Mouse (Mus musculus) frontal cortex, postnatal 25 days (tissue): Measurements from ENCODE around the gene Hdhd5.

Source experiments
- DNase-seq, 2 experiments: peaks; one replicate each; pipeline ENCODE4 v3.0.0; 2022; ENCODE audit warnings: low spot score in 2 of 2

Hdhd5 gene

GRCm38 (mm10) chr6:120532594-120532993 is 1.5 kb upstream of the Hdhd5 start:
- DNase-seq, result no peak

DNA sequence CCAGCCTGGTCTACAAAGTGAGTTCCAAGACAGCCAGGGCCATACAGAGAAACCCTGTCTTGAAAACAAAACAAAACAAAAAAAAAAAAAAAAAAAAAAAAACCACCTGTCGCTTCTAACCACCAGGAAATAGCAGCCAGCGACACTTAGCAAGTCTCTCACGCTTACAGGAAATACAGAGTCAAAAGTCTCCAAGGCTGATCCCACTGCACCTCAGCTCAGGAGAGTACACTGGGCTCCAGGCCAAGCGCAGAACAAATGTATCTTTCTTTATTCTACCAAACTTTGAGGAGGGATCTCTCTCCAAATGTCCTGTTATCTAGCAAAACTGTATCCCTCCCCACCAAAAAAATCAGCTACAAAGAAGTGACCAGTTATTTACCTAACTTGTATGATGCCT is 2.0 kb downstream of the Hdhd5 start:
- no peak for DNase-seq

DNA sequence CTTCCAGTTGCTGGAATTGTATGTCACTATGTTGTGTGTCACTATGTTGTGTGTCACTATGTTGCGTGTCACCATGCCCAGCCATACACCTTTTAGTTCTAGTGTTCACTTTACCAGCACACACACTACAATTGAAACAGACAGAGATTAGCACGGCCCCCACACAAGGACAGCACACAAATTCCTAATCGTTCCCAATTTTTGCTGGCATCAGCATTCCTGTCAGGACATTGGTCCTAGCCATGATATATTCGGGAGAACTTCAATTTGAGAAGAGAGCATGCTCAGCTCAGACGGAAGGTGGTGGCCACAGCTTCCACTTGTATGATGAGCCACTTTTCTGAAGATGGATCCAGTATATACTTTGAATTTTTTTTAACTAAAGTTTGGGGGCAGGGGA is 6.3 kb downstream of the Hdhd5 start:
- DNase-seq, result no peak

GRCm38 (mm10) chr6:120519647-120520046 is 11.5 kb downstream of the Hdhd5 start:
- DNase-seq, result no peak

DNA sequence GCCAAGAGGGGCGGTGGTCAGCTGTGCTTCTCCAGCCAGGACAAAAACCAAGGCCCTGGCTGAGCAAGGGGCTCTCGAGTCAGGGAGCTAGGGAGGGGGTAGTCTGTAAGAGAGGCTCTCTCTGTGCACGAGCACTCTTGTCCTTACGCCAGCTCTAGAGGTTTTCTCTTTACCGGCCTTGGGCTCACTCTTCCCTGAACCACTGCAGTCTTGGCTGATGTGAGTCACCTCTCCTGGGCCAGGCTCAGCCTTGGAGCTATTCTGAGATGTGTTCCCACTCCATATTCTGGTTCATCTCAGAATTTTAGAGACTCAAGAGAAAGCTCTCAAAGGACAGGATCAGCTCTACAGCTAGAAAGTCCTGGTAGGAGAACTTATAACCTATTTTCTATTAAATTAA is 13.8 kb downstream of the Hdhd5 start:
- DNase-seq, result no peak

- DNase-seq, result no peak
Observed at GRCm38 (mm10) chr6:120516879-120517278, 14.2 kb downstream of the Hdhd5 start.

GRCm38 (mm10) chr6:120516422-120516821 is 14.7 kb downstream of the Hdhd5 start:
- no peak for DNase-seq

- DNase-seq, result no peak
Observed at GRCm38 (mm10) chr6:120511212-120511611, 19.9 kb downstream of the Hdhd5 start.

- DNase-seq, result peak; percentile 49 to 56
Observed at GRCm38 (mm10) chr6:120510425-120510824, 20.7 kb downstream of the Hdhd5 start.

DNA sequence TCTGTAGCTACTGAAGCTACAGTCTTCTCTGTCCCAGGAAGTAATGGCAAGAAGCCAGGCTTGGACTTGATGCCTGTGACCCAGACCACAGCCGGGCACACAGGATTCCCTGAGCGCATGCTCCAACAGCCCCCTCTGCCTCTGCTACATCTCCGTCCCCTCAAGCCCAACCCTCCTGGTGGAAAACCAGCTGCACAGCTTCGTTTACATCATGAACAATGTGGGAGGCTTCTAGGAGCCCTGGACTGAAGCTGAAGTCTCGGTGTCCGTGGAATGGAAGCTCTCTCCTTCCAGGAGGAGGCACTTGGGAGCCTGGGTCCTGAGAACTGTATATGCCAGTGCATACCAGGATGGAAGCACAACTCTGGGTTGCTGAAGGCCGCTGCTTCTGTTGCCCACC is 21.1 kb downstream of the Hdhd5 start:
- no peak for DNase-seq

- DNase-seq, result no peak
Observed at GRCm38 (mm10) chr6:120508645-120509044, 22.5 kb downstream of the Hdhd5 start.

DNA sequence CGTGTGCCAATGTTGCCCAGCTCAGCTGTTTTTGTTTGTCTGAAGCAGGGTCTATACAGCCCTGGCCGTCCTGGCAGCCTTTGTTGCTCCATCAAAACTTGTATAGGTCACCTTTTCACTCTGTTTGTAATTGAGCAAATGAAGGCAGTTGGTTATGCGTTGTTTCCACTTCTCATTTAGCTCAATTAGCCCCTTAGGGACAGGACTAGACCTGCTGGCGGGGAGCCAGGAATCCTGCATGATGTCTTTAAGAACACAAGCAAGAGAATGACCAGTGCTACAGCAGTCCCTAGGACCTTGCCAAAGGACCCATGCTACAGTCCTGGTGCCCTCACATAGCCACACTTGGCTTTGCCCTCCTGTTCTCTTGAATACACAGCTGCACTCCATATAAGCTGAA is 25.6 kb downstream of the Hdhd5 start:
- no peak for DNase-seq

DNA sequence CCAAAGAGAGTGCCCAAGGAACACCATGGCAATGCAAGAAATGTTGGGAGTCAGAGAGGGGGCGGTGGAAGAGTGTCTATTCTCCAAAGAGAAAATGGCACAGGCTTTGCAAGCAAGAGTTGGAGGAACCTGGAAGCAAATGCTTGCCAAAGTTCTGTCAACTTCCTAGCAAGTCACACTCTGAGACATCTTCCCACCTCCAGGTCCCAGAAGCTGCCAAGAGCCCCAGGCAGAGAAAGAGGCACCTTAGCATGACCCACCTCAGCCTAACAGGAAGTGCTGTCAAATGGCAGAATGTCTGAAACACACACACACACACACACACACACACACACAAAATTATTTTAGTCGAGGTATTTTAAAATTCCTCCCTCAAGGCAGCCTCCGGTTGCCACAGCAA is 27.1 kb downstream of the Hdhd5 start:
- DNase-seq, result peak in 1 of 2 experiments; percentile 51

- DNase-seq, result no peak
Observed at GRCm38 (mm10) chr6:120496544-120496943, 34.6 kb downstream of the Hdhd5 start.

DNA sequence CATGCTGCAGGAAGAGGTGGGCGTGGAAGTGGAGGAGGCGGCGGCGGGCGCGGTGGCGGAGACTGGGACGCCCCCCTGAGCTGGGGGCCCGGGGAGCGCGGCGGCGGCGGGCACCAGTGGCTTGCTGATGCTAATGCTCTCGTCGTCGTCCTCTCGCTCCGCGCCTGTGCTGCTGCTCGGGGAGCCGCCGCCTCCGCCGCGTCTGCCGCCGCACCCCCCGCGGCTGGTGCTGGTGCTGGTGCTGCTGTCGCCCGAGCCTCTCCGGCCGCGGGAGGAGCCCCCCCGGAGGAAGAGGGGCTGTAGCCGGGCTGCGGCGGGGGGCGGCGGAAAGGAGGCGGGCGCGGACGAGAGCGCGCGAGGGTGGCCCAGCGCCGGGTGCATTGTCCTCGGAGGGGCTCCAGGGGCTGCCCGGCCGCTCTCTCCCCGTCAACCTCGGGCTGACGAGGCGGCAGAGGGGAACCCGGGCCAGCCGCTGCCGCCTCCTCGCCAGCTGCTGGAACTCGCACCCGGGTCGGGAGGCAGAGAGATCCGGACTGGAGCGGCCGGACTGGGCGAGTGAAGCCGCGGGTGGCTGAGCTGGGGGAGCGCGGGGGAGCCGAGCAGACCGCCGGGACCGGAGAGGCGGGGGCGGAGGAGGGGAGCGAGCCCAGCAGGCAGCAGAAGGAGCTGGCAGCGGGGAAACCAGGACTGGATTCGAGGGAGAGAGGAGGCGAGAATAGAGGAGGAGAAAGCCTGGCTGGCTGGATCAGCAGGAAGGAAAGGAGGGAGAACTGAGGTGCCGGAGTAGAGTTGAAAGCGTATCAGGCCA is 37.5 kb downstream of the Hdhd5 start, which contains the start of gene Tmem121b:
Tmem121b (minus strand) TSS at position 434 of the 808 bp plus-strand sequence.
- peak; percentile 68 to 86 for DNase-seq

DNA sequence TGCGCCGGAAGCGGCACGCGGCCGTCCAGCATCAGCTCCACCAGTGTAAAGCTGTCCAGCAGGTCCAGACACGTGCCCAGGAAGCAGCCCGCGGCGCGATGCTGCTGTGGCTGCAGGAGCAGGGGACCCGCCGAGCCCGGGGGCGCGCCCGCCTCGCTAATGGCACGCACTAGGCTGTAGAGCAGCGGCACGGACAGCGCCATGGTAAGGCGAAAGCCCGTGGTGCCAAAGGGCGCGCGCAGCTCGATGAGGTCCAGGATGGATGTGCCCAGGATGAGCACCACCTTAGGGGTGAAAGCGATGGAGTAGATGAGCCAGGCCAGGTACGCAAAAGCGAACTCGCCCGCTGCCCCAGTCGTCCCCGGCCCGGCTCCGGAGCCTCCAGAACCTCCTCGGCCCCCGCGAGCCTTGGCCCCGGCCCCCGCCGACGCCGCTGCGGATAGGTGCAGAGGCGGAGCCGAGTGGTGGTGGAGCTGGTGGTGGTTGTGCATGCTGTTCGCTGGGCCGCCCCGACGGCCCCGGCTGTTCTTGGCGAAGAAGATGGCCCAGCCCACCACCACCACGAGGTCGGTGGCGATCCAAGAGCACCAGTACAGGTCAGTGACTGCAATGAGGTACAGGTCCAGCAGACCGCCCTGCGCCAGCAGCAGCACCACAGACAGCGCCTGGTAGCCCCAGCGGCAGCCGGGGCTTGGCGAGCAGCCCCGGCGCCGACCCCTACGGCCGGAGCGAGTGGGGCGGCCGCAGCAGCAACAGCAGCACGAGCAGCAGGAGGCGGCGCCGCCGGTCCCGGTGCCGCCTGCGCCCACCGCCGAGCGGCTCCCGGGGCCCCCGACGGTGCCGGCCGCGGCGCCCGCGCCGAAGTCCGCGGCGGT is 38.4 kb downstream of the Hdhd5 start:
- DNase-seq, result no peak

DNA sequence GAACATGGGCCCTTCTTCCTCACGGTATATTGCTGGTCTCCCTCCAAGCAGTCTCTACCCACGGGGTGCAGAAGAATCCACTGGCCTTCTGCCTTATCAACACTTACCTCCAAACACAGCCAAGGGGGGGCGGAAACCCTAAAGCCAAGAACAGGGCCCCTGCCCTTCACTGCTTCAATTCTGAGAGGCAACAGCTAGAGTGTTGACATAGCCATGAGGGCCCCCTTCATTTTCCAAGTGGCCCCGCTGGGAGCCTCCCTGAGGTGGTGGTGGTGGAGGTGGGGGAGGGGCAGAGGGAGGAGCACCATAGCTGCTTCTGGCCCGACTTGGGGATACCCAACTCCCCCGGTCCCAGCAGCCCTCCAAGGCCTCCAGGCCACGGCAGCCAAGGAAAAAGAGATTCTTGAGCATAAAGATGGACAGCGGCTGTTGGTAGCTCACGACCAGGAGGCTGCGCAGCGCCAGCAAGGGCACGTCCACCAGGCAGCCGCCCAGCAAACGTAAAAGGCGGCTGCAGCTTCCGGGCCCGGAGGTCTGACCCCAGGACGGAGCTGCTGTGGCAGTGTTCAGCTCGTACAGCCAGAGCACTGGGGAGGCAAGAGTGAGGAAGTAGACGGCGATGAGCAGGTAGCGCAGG is 39.1 kb downstream of the Hdhd5 start:
- DNase-seq, result no peak

DNA sequence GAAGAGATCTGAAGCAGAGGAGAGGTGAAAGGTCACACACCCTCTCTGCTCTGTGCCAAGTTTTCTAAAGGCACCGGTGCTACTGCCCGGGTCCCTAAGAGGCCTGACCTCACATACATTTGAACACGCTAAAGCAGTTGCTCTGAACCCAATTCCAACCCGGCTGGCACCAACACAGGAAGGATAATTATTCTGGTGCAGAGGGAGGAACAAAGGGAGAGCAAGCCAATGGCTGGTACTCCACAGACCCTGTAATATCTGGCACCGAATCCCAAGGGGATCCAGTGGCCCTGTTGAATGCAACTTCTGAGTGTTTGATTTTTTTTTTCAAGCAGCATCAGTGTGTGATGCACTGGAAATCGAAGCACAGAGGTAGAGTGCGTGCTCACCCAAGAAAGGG is 40.1 kb downstream of the Hdhd5 start:
- no peak for DNase-seq

- no peak for DNase-seq
Observed at GRCm38 (mm10) chr6:120489461-120489860, 41.7 kb downstream of the Hdhd5 start.

GRCm38 (mm10) chr6:120488647-120489046 is 42.5 kb downstream of the Hdhd5 start:
- no peak for DNase-seq

DNA sequence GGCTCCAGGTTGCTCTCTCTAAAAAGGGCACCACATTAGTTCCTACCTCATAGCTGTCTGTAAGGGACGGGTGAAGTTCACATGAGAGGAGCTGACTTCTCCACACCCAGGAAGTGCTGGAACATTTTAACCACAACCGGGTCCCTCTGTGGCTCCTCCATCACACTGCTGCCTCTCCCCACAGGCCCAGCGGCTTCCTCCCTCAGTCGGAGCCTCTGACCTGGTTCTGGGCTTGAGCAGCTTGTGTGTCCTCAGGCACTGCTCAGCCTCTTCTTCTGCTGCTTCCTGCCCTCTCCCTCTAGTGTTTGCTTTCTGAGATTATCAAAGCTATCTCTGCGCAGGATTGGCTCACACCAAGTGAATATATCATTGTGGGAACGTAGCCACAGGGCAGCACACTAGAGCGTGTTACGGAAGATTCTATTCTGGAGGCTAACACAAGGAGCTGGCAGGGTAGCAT is 45.0 kb downstream of the Hdhd5 start:
- DNase-seq, result no peak

DNA sequence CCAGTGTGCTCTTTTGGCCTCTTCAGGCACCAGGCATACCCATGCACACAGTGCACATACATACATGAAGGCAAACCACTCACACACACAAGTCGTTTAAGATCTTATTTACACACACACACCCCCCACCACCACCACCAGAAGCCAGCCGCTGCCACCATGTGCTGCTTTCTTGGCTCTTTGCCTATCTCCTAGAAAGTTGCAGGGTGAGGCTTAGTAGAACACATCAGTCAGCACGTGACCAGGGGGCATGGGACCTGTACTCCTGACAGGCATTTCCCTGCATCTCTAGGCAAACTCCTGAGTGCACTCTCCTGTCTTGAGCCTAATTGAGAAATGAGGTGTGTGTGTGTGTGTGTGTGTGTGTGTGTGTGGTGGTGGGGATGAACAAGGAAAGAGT is 46.1 kb downstream of the Hdhd5 start:
- no peak for DNase-seq
